Mouse (Mus musculus): ENCODE data around the gene Rxra. TPM values are rescaled to one million over a fixed set of nuclear protein-coding genes. Genes with fewer than 3 reads are reported as not detected.

Gene Rxra
- 18.5 and 20.2 TPM in 2 replicates for total RNA-seq (2014; rRNA removed)
- 2.2 and 2.3 TPM in 2 replicates for polyA plus RNA-seq (2015; fragmentation: Nextera tagmentation; extraction: Ambion mirVana)

- 8% methylated on average over 16 of the region's 16 CpGs for WGBS
- DNase-seq (ENCODE audit: low spot score): no peak
- H3K4me1 ChIP-seq (ENCODE audit: insufficient read depth, low read length): peaks cover 20% of the 10 kb centered on the region
These were observed at the start of gene Rxra for GRCm38 (mm10) chr2:27676106-27676477. Gene Rxra, plus strand, starts transcription at chr2:27676440.

DNA sequence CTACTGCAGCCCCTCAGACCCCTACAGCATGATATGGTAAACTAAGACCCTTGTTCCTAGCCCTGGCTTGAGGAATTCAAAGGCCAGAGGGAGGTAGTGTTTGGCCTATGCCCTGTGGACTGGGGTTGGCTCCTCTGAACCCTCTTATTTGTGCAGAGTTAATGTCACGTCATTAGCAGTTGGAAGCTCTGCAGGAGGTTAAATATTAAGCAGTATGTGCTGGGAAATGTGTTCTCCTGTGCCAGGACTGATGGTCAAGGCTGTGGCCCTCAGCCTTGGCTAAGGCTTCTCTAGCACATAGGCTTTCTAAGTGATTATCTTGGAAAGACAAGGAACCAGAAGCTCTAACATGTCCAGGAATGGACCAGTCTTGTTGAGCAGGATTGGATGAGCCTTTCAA, 49.6 kb upstream of the Rxra start:
- no peak for ATAC-seq (ENCODE audit: low FRiP score)
- no peaks in the 10 kb centered on the region for H3K27me3 ChIP-seq (ENCODE audit: insufficient read depth, low read length)

More at GRCm38 (mm10) chr2:27676106-27676477, at the start of gene Rxra:
- Histone ChIP-seq H3K27me3 (ENCODE audit: insufficient read depth, low read length) (no peaks in the 10 kb centered on the region), H3K4me3 (ENCODE audit: low read depth, low read length) (peak within 1 kb of the TSS; percentile 80), H3K4me2 (ENCODE audit: low read depth, low read length, poor library complexity, severe bottlenecking) (peak within 1 kb of the TSS; percentile 98), H3K9ac (replicated peaks; ENCODE audit: low read length, poor library complexity, severe bottlenecking) (peak within 1 kb of the TSS; percentile 65), H3K36me3 (ENCODE audit: insufficient read depth, low read length) (no peaks in the 10 kb centered on the region), H3K27ac (ENCODE audit: low read depth, low read length) (peak within 1 kb of the TSS; percentile 77), H3K9me3 (ENCODE audit: low read length) (no peaks in the 10 kb centered on the region)
- TF ChIP-seq CTCF (IDR thresholded peaks at IDR 0.05): no peak
- ATAC-seq (ENCODE audit: low FRiP score): no peak

GRCm38 (mm10) chr2:27630601-27631285, 45.5 kb upstream of the Rxra start:
- no peak overlapping the region for H3K27ac ChIP-seq (ENCODE audit: low read depth, low read length)
- no peak for TF ChIP-seq CTCF (IDR thresholded peaks at IDR 0.05)
- H3K9me3 ChIP-seq (ENCODE audit: low read length): no peaks in the 10 kb centered on the region
- no peak for DNase-seq (ENCODE audit: low spot score)
- no peaks in the 10 kb centered on the region for H3K4me1 ChIP-seq (ENCODE audit: insufficient read depth, low read length)
- WGBS: 80% methylated on average over 3 of the region's 3 CpGs
- no peak for ATAC-seq (ENCODE audit: low FRiP score)
- H3K36me3 ChIP-seq (ENCODE audit: insufficient read depth, low read length): no peaks in the 10 kb centered on the region
- H3K4me3 ChIP-seq (ENCODE audit: low read depth, low read length): no peak overlapping the region
- H3K4me2 ChIP-seq (ENCODE audit: low read depth, low read length, poor library complexity, severe bottlenecking): no peak overlapping the region
- no peak overlapping the region for H3K9ac ChIP-seq (replicated peaks; ENCODE audit: low read length, poor library complexity, severe bottlenecking)
- H3K27me3 ChIP-seq (ENCODE audit: insufficient read depth, low read length): no peaks in the 10 kb centered on the region

More for the DNA sequence above, 49.6 kb upstream of the Rxra start:
- Histone ChIP-seq H3K9ac (replicated peaks; ENCODE audit: low read length, poor library complexity, severe bottlenecking) (no peak overlapping the region), H3K4me2 (ENCODE audit: low read depth, low read length, poor library complexity, severe bottlenecking) (no peak overlapping the region), H3K4me3 (ENCODE audit: low read depth, low read length) (no peak overlapping the region), H3K9me3 (ENCODE audit: low read length) (no peaks in the 10 kb centered on the region), H3K36me3 (ENCODE audit: insufficient read depth, low read length) (no peaks in the 10 kb centered on the region), H3K4me1 (ENCODE audit: insufficient read depth, low read length) (no peaks in the 10 kb centered on the region), H3K27ac (ENCODE audit: low read depth, low read length) (no peak overlapping the region)
- WGBS: 73% methylated on average over 1 of the region's 1 CpGs
- TF ChIP-seq CTCF (IDR thresholded peaks at IDR 0.05): no peak
- DNase-seq (ENCODE audit: low spot score): no peak

- no peak for ATAC-seq (ENCODE audit: low FRiP score)
These were observed 42.8 kb upstream of the Rxra start for GRCm38 (mm10) chr2:27633471-27633870.

GRCm38 (mm10) chr2:27634018-27634417, 42.2 kb upstream of the Rxra start:
- 94% methylated on average over 1 of the region's 1 CpGs for WGBS
- H3K9ac ChIP-seq (replicated peaks; ENCODE audit: low read length, poor library complexity, severe bottlenecking): no peak overlapping the region

More at GRCm38 (mm10) chr2:27633471-27633870, 42.8 kb upstream of the Rxra start:
- WGBS: 61% methylated on average over 2 of the region's 2 CpGs
- Histone ChIP-seq H3K9ac (replicated peaks; ENCODE audit: low read length, poor library complexity, severe bottlenecking) (no peak overlapping the region), H3K4me1 (ENCODE audit: insufficient read depth, low read length) (no peaks in the 10 kb centered on the region), H3K9me3 (ENCODE audit: low read length) (no peaks in the 10 kb centered on the region), H3K27me3 (ENCODE audit: insufficient read depth, low read length) (no peaks in the 10 kb centered on the region), H3K36me3 (ENCODE audit: insufficient read depth, low read length) (no peaks in the 10 kb centered on the region), H3K4me2 (ENCODE audit: low read depth, low read length, poor library complexity, severe bottlenecking) (no peak overlapping the region), H3K27ac (ENCODE audit: low read depth, low read length) (no peak overlapping the region), H3K4me3 (ENCODE audit: low read depth, low read length) (no peak overlapping the region)
- no peak for DNase-seq (ENCODE audit: low spot score)
- TF ChIP-seq CTCF (IDR thresholded peaks at IDR 0.05): no peak

GRCm38 (mm10) chr2:27635147-27635738, 41.0 kb upstream of the Rxra start:
- H3K4me2 ChIP-seq (ENCODE audit: low read depth, low read length, poor library complexity, severe bottlenecking): no peak overlapping the region
- H3K27ac ChIP-seq (ENCODE audit: low read depth, low read length): no peak overlapping the region
- no peaks in the 10 kb centered on the region for H3K36me3 ChIP-seq (ENCODE audit: insufficient read depth, low read length)
- H3K27me3 ChIP-seq (ENCODE audit: insufficient read depth, low read length): no peaks in the 10 kb centered on the region
- H3K4me1 ChIP-seq (ENCODE audit: insufficient read depth, low read length): no peaks in the 10 kb centered on the region
- H3K4me3 ChIP-seq (ENCODE audit: low read depth, low read length): no peak overlapping the region
- no peak for TF ChIP-seq CTCF (IDR thresholded peaks at IDR 0.05)
- DNase-seq (ENCODE audit: low spot score): no peak
- ATAC-seq (ENCODE audit: low FRiP score): no peak
- H3K9ac ChIP-seq (replicated peaks; ENCODE audit: low read length, poor library complexity, severe bottlenecking): no peak overlapping the region
- 69% methylated on average over 13 of the region's 13 CpGs for WGBS
- no peaks in the 10 kb centered on the region for H3K9me3 ChIP-seq (ENCODE audit: low read length)

More at GRCm38 (mm10) chr2:27634018-27634417, 42.2 kb upstream of the Rxra start:
- no peaks in the 10 kb centered on the region for H3K9me3 ChIP-seq (ENCODE audit: low read length)
- H3K4me1 ChIP-seq (ENCODE audit: insufficient read depth, low read length): no peaks in the 10 kb centered on the region
- no peak for TF ChIP-seq CTCF (IDR thresholded peaks at IDR 0.05)
- DNase-seq (ENCODE audit: low spot score) (no peak), ATAC-seq (ENCODE audit: low FRiP score) (no peak)
- H3K36me3 ChIP-seq (ENCODE audit: insufficient read depth, low read length): no peaks in the 10 kb centered on the region
- H3K4me3 ChIP-seq (ENCODE audit: low read depth, low read length): no peak overlapping the region
- no peak overlapping the region for H3K4me2 ChIP-seq (ENCODE audit: low read depth, low read length, poor library complexity, severe bottlenecking)
- H3K27ac ChIP-seq (ENCODE audit: low read depth, low read length): no peak overlapping the region
- H3K27me3 ChIP-seq (ENCODE audit: insufficient read depth, low read length): no peaks in the 10 kb centered on the region
